Mouse (Mus musculus): ENCODE measurements around the gene Krtap19-5. TPM values are rescaled to one million over a fixed set of nuclear protein-coding genes. Genes with fewer than 3 reads are reported as not detected.

The Krtap19-5 gene
- total RNA-seq (2021), result not detected

GRCm38 (mm10) chr16:88896357-88896756, at the start of gene Krtap19-5:
Krtap19-5 (minus strand) TSS chr16:88896457.
- DNase-seq (ENCODE audit: extremely low spot score in 1 of 2, low spot score in 2 of 2), result no peak
- intact Hi-C loops (cut with DNase I), result no loop called here

- DNase-seq (ENCODE audit: extremely low spot score in 1 of 2, low spot score in 2 of 2), result no peak
- intact Hi-C loops (cut with DNase I), result no loop called here
Observed at GRCm38 (mm10) chr16:88941106-88941505, 44.8 kb upstream of the Krtap19-5 start.

DNA sequence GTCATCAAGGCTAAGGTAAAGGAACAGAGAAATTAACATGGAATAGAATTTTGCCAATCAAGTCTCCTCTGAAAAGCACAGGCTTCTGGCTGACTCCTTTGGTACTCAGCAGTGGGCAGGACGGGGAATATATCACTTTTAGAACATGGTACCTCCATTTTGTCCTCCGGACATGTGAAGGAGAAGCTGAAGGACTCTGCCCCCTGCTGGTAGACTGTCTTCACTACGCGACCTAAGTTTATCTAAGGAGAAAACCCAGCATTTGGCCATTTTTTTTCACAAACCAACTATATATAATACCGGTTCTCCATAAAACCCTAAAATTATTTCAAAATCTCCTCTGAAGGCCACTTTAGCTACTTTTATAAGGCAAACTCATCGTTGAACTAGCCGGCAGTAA, 42.0 kb upstream of the Krtap19-5 start:
- DNase-seq (ENCODE audit: extremely low spot score in 1 of 2, low spot score in 2 of 2), result no peak
- intact Hi-C loops (cut with DNase I), result no loop called here

- DNase-seq (ENCODE audit: extremely low spot score in 1 of 2, low spot score in 2 of 2), result no peak
- intact Hi-C loops (cut with DNase I), result no loop called here
Observed at GRCm38 (mm10) chr16:88932165-88932564, 35.9 kb upstream of the Krtap19-5 start, which contains the start of gene Krtap19-9b. Krtap19-9b (minus strand) TSS chr16:88932265.

GRCm38 (mm10) chr16:88886870-88887269, 9.4 kb downstream of the Krtap19-5 start:
- intact Hi-C loops (cut with DNase I), result no loop called here
- no peak for DNase-seq (ENCODE audit: extremely low spot score in 1 of 2, low spot score in 2 of 2)

GRCm38 (mm10) chr16:88884989-88885388, 11.3 kb downstream of the Krtap19-5 start, which contains the start of gene Krtap19-4:
Krtap19-4 (minus strand) TSS chr16:88885089.
- intact Hi-C loops (cut with DNase I), result no loop called here
- DNase-seq (ENCODE audit: extremely low spot score in 1 of 2, low spot score in 2 of 2), result no peak

GRCm38 (mm10) chr16:88877938-88878337, 18.3 kb downstream of the Krtap19-5 start, which contains the start of gene Krtap19-3:
Krtap19-3 (minus strand) TSS chr16:88878038.
- no peak for DNase-seq (ENCODE audit: extremely low spot score in 1 of 2, low spot score in 2 of 2)
- intact Hi-C loops (cut with DNase I), result no loop called here

- intact Hi-C loops (cut with DNase I), result no loop called here
- DNase-seq (ENCODE audit: extremely low spot score in 1 of 2, low spot score in 2 of 2), result no peak
Observed at GRCm38 (mm10) chr16:88874169-88874568, 22.1 kb downstream of the Krtap19-5 start, which contains the start of gene Krtap19-2. Krtap19-2 (minus strand) TSS chr16:88874269.

GRCm38 (mm10) chr16:88869311-88869710, 26.9 kb downstream of the Krtap19-5 start, which contains the start of gene Krtap19-1:
Krtap19-1 (minus strand) TSS chr16:88869411.
- intact Hi-C loops (cut with DNase I), result no loop called here
- no peak for DNase-seq (ENCODE audit: extremely low spot score in 1 of 2, low spot score in 2 of 2)

DNA sequence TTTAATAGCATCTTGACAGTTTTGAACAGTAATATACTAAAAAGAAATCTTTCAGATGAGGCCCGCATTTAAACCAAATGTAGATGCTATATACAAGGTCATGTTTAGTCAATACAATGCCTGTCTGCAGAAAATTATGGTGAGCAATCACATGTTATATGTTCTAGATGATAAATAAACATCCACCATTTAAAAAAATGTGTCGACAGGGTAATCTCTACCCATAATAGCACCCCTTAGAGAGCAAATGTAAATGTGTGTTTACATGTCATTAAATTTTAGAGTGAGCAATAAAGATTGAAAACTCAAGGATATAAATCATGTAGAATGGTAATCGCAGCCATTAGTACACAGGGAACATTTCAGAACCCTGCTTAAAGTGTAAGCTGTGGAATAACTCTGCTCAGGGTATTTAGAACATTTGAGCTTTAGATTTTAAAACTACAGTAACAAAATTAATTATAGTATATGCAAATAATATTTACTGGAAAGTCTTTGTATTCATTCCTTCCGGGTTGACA, 31.3 kb downstream of the Krtap19-5 start:
- no peak for DNase-seq (ENCODE audit: extremely low spot score in 1 of 2, low spot score in 2 of 2)
- intact Hi-C loops (cut with DNase I), result no loop called here

DNA sequence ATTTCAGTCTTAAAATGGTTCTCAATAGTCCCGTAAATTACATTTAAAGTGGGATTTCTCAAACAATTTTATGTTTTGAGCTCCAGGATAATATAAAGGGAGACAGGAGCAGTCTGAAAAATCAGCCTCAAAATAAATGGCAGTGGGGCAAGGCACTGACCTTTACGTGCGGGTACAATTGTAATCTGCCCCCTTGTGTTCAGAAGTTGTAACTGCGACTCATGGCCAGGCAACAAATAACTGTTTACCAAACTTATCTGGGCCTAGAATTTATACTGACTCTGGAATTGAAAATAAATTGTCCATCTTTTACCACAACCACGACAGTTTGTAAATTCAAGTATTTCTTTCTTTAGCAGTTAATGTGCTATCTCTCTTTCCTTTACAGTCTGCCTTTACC, 44.8 kb downstream of the Krtap19-5 start:
- DNase-seq (ENCODE audit: extremely low spot score in 1 of 2, low spot score in 2 of 2), result no peak
- intact Hi-C loops (cut with DNase I), result no loop called here

GRCm38 (mm10) chr16:88848558-88848957, 47.7 kb downstream of the Krtap19-5 start:
- DNase-seq (ENCODE audit: extremely low spot score in 1 of 2, low spot score in 2 of 2), result no peak
- intact Hi-C loops (cut with DNase I), result no loop called here

DNA sequence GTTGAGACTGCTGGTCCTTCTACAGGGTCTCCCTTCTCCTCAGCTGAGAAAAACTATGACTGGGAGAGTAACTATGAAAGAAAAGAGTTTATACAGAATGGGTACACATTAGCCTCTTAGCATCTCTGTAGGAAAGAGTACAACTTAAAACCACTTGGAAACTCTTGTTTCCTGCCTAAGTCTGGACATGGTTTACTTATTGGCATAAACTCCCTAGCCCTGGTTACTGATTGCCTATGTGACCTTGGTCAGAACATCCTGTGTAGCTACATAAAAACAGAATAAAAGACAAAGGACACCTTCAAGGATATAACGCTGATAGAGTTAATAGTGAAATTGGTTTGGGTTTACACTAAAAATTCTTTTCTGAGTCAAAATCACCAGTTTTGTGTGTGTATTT, 48.9 kb downstream of the Krtap19-5 start:
- intact Hi-C loops (cut with DNase I), result no loop called here

More for the DNA sequence above, 48.9 kb downstream of the Krtap19-5 start:
- no peak for DNase-seq (ENCODE audit: extremely low spot score in 1 of 2, low spot score in 2 of 2)

Other genes starting within 250 kb of the Krtap19-5 start
- gene Krtap26-1, start 248.7 kb downstream of the Krtap19-5 start, total RNA-seq (2021), result not detected
- not detected for gene Krtap27-1, start 224.8 kb downstream of the Krtap19-5 start, total RNA-seq (2021)
- gene 2310061N02Rik, start 188.5 kb downstream of the Krtap19-5 start, total RNA-seq (2021), result not detected
- gene Krtap13-1, start 167.6 kb downstream of the Krtap19-5 start, total RNA-seq (2021), result not detected
- gene Krtap13, start 144.8 kb downstream of the Krtap19-5 start, total RNA-seq (2021), result not detected
- not detected for gene 2310034C09Rik, start 137.6 kb downstream of the Krtap19-5 start, total RNA-seq (2021)
- not detected for gene 2310057N15Rik, start 122.3 kb downstream of the Krtap19-5 start, total RNA-seq (2021)
- not detected for gene Gm5965, start 118.6 kb downstream of the Krtap19-5 start, total RNA-seq (2021)
- not detected for gene Gm20741, start 84.2 kb downstream of the Krtap19-5 start, total RNA-seq (2021)
- not detected for gene Krtap15, start 76.2 kb downstream of the Krtap19-5 start, total RNA-seq (2021)
- not detected for gene Krtap14, start 70.3 kb downstream of the Krtap19-5 start, total RNA-seq (2021)
- gene Krtap19-1, start 27.0 kb downstream of the Krtap19-5 start, total RNA-seq (2021), result not detected
- not detected for gene Krtap19-2, start 22.2 kb downstream of the Krtap19-5 start, total RNA-seq (2021)
- not detected for gene Krtap19-3, start 18.4 kb downstream of the Krtap19-5 start, total RNA-seq (2021)
- not detected for gene Krtap19-4, start 11.4 kb downstream of the Krtap19-5 start, total RNA-seq (2021)
- gene Krtap19-9b, start 35.8 kb upstream of the Krtap19-5 start, total RNA-seq (2021), result not detected
- not detected for gene Krtap16-3, start 66.4 kb upstream of the Krtap19-5 start, total RNA-seq (2021)
- gene Krtap22-2, start 114.3 kb upstream of the Krtap19-5 start, total RNA-seq (2021), result not detected
- gene Gm10229, start 118.8 kb upstream of the Krtap19-5 start, total RNA-seq (2021), result not detected
- gene Krtap6-1, start 135.2 kb upstream of the Krtap19-5 start, total RNA-seq (2021), result not detected
- gene Gm10228, start 145.0 kb upstream of the Krtap19-5 start, total RNA-seq (2021), result not detected
- gene Krtap6-5, start 151.4 kb upstream of the Krtap19-5 start, total RNA-seq (2021), result not detected
- gene 1110025L11Rik, start 167.5 kb upstream of the Krtap19-5 start, total RNA-seq (2021), result not detected
- not detected for gene Krtap6-3, start 187.6 kb upstream of the Krtap19-5 start, total RNA-seq (2021)
- gene Gm6358, start 244.4 kb upstream of the Krtap19-5 start, total RNA-seq (2021), result not detected